Mouse (Mus musculus) small intestine, adult 2 months (tissue): ENCODE measurements around the gene Klk11.

Experiments
- CTCF ChIP-seq: fragments of 200-500 bp; IDR thresholded peaks from 2 replicates; pipeline ENCODE4 v1.5.1; 2012; ENCODE audit warnings: low read depth, mild to moderate bottlenecking, control low read depth, inconsistent platforms, low read length, moderate library complexity, mixed read lengths; ENCODE audit not compliant: insufficient replicate concordance, insufficient read length; ENCODE audit errors: extremely low read depth
- POLR2A ChIP-seq: fragments of 200-500 bp; IDR thresholded peaks from 2 replicates; pipeline ENCODE4 v1.6.1; 2012; ENCODE audit warnings: low read depth, mild to moderate bottlenecking, control low read depth, inconsistent platforms, low read length, moderate library complexity

- TF ChIP-seq CTCF (no peak), POLR2A (no peak)
These were observed 4.0 kb downstream of the Klk11 start for GRCm38 (mm10) chr7:43778176-43778970.
